Comparison of ENCODE assay signal across 18 mouse cellular contexts in the genomic region with DNA sequence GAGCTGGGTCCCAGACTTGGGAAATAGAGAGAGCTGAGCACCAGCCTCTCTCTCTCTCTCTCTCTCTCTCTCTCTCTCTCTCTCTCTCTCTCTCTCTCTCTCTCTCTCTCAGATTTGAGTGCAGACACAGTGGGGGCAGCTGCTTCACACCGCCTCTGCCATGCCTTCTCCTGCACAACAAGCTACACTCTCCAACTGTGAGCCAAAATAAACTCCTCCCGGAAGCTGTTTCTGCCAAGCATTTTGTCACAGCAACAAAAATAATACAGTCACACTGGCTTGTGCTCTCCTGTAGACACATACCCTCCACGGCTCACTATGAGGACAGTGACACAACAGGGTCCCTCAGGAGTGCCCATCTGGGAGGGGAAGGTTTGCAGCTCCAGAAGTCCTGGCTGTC. TPM values are rescaled to one million over a fixed set of nuclear protein-coding genes. Genes with fewer than 3 reads are reported as not detected.
DNase-seq lines count a peak whose midpoint lies in the region; ATAC-seq and TF ChIP-seq lines count a peak whose summit lies in the region.
"Had no signal": no experiment of that assay in that cellular context is flagged by ENCODE, and none has a peak within 500 bp of the region (broad histone marks: within the 10 kb centered on the region; RNA-seq: fewer than 3 reads in every experiment).

No protein-coding gene starts in this region.

- peak; percentile 27; the same call in 1 of the 2 replicates for ATAC-seq in heart, postnatal 0 days (ENCODE audit: insufficient read depth, low read depth)
- ATAC-seq in kidney, embryonic 15.5 days (replicated peaks; ENCODE audit: low FRiP score), result no peak
- ATAC-seq: forebrain, embryonic 13.5 days; lung, postnatal 0 days had no signal

- WGBS in heart, embryonic 10.5 days, result 63% methylated on average over 3 of the region's 3 CpGs
- 44% methylated on average over 3 of the region's 3 CpGs for WGBS in heart, postnatal 0 days
- WGBS in kidney, embryonic 15.5 days, result 64% methylated on average over 3 of the region's 3 CpGs

- TF ChIP-seq EP300 in heart, postnatal 0 days (IDR thresholded peaks at IDR 0.05; ENCODE audit: low read depth), result no peak

- peak; percentile 45 to 57 for DNase-seq in heart, adult 18-20 months
- no peak for DNase-seq in heart, embryonic 10.5 days (ENCODE audit: low spot score)
- DNase-seq in left cerebral cortex, postnatal 36 days (ENCODE audit: low spot score in 2 of 2), result peak; percentile 26 to 59
- DNase-seq in left cerebral cortex, adult 2 months (ENCODE audit: extremely low spot score in 1 of 2, low spot score in 2 of 2), result no peak
- DNase-seq in heart, postnatal 0 days (ENCODE audit: low spot score), result peak; percentile 30
- DNase-seq in telencephalon, adult 2 months (ENCODE audit: low read depth, low spot score), result peak; percentile 70
- no peak for DNase-seq in thymus, postnatal 25 days
- DNase-seq: adrenal gland, adult 8-10 months; cerebellum, adult 18-20 months; cerebellum, postnatal 36 days; gastrocnemius, postnatal 10 days had no signal

- H3K36me3 ChIP-seq in heart, embryonic 10.5 days, result peaks cover 1% of the 10 kb centered on the region; the same call in 1 of the 2 replicates
- no peaks in the 10 kb centered on the region for H3K36me3 ChIP-seq in heart, postnatal 0 days (replicated peaks; ENCODE audit: control insufficient read depth, insufficient read depth, low read length)
- H3K36me3 ChIP-seq in kidney, embryonic 15.5 days, result no peaks in the 10 kb centered on the region
- H3K36me3 ChIP-seq: hindbrain, embryonic 13.5 days had no signal

- no peaks in the 10 kb centered on the region for H3K9me3 ChIP-seq in heart, embryonic 10.5 days
- H3K9me3 ChIP-seq in heart, postnatal 0 days (replicated peaks; ENCODE audit: control insufficient read depth, low read length), result no peaks in the 10 kb centered on the region
- no peaks in the 10 kb centered on the region for H3K9me3 ChIP-seq in kidney, embryonic 15.5 days (replicated peaks)
- H3K9me3 ChIP-seq: forebrain, embryonic 13.5 days; hindbrain, embryonic 13.5 days; limb, embryonic 13.5 days had no signal

- no peak overlapping the region for H3K27ac ChIP-seq in heart, embryonic 10.5 days
- H3K27ac ChIP-seq in left cerebral cortex, adult 2 months, result no peak overlapping the region
- H3K27ac ChIP-seq in heart, postnatal 0 days (ENCODE audit: low read depth), result no peak overlapping the region
- no peak overlapping the region for H3K27ac ChIP-seq in kidney, embryonic 15.5 days
- H3K27ac ChIP-seq: forebrain, embryonic 13.5 days; hindbrain, embryonic 13.5 days; limb, embryonic 13.5 days; liver, embryonic 14.5 days had no signal

- no peak for TF ChIP-seq CTCF in left cerebral cortex, adult 2 months (IDR thresholded peaks at IDR 0.05)
- no peak for TF ChIP-seq CTCF in heart, postnatal 0 days (IDR thresholded peaks at IDR 0.05; ENCODE audit: low read depth)

- intact Hi-C loops in left cerebral cortex, postnatal 36 days (cut with DNase I), result no loop called here
- intact Hi-C loops in left cerebral cortex, adult 2 months (cut with DNase I), result no loop called here

- H3K27me3 ChIP-seq in heart, embryonic 10.5 days (ENCODE audit: insufficient read depth, poor library complexity, severe bottlenecking), result no peaks in the 10 kb centered on the region
- no peaks in the 10 kb centered on the region for H3K27me3 ChIP-seq in heart, postnatal 0 days (ENCODE audit: control insufficient read depth, insufficient read depth, low read length)
- H3K27me3 ChIP-seq in kidney, embryonic 15.5 days, result no peaks in the 10 kb centered on the region
- H3K27me3 ChIP-seq: forebrain, embryonic 13.5 days; hindbrain, embryonic 13.5 days; limb, embryonic 13.5 days; megakaryocyte, embryonic 14.5 days had no signal

- no peak overlapping the region for H3K4me2 ChIP-seq in heart, postnatal 0 days (ENCODE audit: low read depth, low read length)
- H3K4me2 ChIP-seq in kidney, embryonic 15.5 days, result no peak overlapping the region
- H3K4me2 ChIP-seq: forebrain, embryonic 13.5 days; hindbrain, embryonic 13.5 days; limb, embryonic 13.5 days had no signal

- no peak overlapping the region for H3K4me3 ChIP-seq in heart, embryonic 10.5 days
- H3K4me3 ChIP-seq in left cerebral cortex, adult 2 months, result no peak overlapping the region
- no peak overlapping the region for H3K4me3 ChIP-seq in heart, postnatal 0 days (ENCODE audit: low read depth, low read length)
- H3K4me3 ChIP-seq in kidney, embryonic 15.5 days (replicated peaks), result no peak overlapping the region
- H3K4me3 ChIP-seq: forebrain, embryonic 13.5 days; hindbrain, embryonic 13.5 days; limb, embryonic 13.5 days had no signal

- H3K4me1 ChIP-seq in heart, embryonic 10.5 days, result 0 out of 2 replicates have a peak, but pooled peaks cover 6% of the 10 kb centered on the region
- no peaks in the 10 kb centered on the region for H3K4me1 ChIP-seq in heart, postnatal 0 days (ENCODE audit: control insufficient read depth, insufficient read depth)
- H3K4me1 ChIP-seq in kidney, embryonic 15.5 days, result peaks cover 4% of the 10 kb centered on the region; the same call in 1 of the 2 replicates
- H3K4me1 ChIP-seq: hindbrain, embryonic 13.5 days; megakaryocyte, embryonic 14.5 days had no signal

- H3K9ac ChIP-seq in heart, postnatal 0 days (replicated peaks; ENCODE audit: low read depth, low read length), result no peak overlapping the region
- no peak overlapping the region for H3K9ac ChIP-seq in kidney, embryonic 15.5 days
- H3K9ac ChIP-seq: forebrain, embryonic 13.5 days; hindbrain, embryonic 13.5 days; limb, embryonic 13.5 days; liver, embryonic 14.5 days had no signal

RNA-seq across cellular contexts. Expression of gene Gli2, which starts 36.6 kb away (rescaled TPM):
- 1 to 10 TPM; 1.0 to 1.2 TPM for total RNA-seq in heart, adult 18-20 months (2021)
- 2.2 and 7.5 TPM in 2 replicates for polyA plus RNA-seq in heart, embryonic 10.5 days (2016; fragmentation: Nextera tagmentation; extraction: Ambion mirVana)
- 1 to 10 TPM; 3.2 to 4.8 TPM for total RNA-seq in left cerebral cortex, postnatal 36 days (2021)
- 1 to 10 TPM; 3.4 TPM for total RNA-seq in left cerebral cortex, adult 2 months (2021)
- 5.2 and 14.7 TPM in 2 replicates for total RNA-seq in heart, postnatal 0 days (2014; rRNA removed; ENCODE audit: low replicate concordance)
- 0.60 and 0.93 TPM in 2 replicates for polyA plus RNA-seq in heart, postnatal 0 days (2015; fragmentation: Nextera tagmentation; extraction: Ambion mirVana)
- 4.8 and 6.5 TPM in 2 replicates for polyA plus RNA-seq in kidney, embryonic 15.5 days (2015; fragmentation: Nextera tagmentation; extraction: Ambion mirVana)

Comparison
In these comparisons a context has a peak if more than half of its experiments do, and no peak if none do; other contexts are left out.
1. DNase-seq: peak in heart, adult 18-20 months (2 of 2), left cerebral cortex, postnatal 36 days (2 of 2), heart, postnatal 0 days (single experiment) and telencephalon, adult 2 months (single experiment); none in heart, embryonic 10.5 days (single experiment), left cerebral cortex, adult 2 months (0 of 2) and thymus, postnatal 25 days (single experiment).